Mouse (Mus musculus): ENCODE results near the gene Phf3.
A peak's percentile ranks its signal among the peaks of the same experiment; 100 is the strongest.

The Phf3 gene

DNA sequence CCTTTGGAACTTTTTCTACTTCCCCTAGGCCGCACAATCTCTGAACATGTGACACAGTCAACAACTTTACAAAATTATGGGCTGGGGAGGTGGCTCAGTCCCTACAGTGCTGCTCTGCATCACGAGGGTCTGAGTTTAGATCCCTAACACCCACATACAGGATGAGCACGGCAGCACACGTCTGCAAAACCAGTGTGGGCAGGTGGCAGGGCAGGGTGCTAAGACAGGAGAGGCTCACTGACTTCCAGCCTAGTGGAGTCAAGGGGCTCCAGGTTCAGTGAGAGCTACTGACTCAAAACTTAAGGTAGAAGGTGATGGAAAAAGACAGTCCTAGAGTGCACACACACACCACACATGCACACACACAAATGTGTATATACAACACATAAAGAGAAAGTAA lies 40.9 kb downstream of the Phf3 start:
- DNase-seq (ENCODE audit: low read depth, low spot score) = no peak

- DNase-seq (ENCODE audit: low read depth, low spot score) = no peak
Observed at GRCm38 (mm10) chr1:30819414-30819813, 54.3 kb downstream of the Phf3 start.

DNA sequence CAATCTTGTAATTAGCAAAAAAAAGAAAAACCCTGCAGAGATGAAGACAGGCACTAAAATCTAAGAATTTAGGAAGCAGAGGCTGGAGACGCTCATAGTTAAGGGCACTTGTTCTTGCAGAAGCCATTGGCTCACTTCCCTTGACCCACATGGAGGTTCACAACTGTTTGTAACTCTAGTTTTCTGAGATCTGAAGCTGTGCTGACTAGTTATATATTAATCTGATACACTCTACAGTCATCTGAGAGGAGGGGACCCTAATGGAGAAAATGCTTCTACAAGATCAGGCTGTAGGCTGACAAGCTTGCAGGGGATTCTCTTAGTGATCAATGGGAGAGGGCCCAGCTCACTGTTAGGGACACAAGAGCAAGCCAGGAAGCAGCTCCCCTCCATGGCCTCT lies 58.1 kb downstream of the Phf3 start:
- no peak for DNase-seq (ENCODE audit: low read depth, low spot score)

DNA sequence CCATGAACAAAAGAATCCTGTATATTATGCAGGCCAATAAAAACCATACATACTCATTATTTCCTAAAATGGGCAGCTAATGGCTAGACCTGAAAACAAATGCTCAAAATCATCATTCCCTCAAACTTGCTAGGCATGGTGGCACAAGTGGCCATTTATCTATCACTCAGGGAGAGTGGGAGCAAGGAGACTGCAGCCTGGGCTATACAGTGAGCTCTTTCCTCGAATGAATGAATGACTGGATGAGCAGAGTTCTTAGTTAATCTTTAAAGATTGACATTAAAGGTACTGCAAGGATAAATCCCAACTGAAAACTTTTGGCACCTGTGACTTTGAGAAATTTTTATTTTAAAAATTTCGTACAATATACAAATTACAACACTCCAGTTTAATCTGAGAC lies 58.7 kb downstream of the Phf3 start:
- DNase-seq (ENCODE audit: low read depth, low spot score) = no peak

- DNase-seq (ENCODE audit: low read depth, low spot score) = no peak
Observed at GRCm38 (mm10) chr1:30808101-30808699, 65.5 kb downstream of the Phf3 start.

- DNase-seq (ENCODE audit: low read depth, low spot score) = no peak
Observed at GRCm38 (mm10) chr1:30805688-30806285, 67.9 kb downstream of the Phf3 start.

GRCm38 (mm10) chr1:30804919-30805318 lies 68.8 kb downstream of the Phf3 start:
- peak; percentile 92 for DNase-seq (ENCODE audit: low read depth, low spot score)

DNA sequence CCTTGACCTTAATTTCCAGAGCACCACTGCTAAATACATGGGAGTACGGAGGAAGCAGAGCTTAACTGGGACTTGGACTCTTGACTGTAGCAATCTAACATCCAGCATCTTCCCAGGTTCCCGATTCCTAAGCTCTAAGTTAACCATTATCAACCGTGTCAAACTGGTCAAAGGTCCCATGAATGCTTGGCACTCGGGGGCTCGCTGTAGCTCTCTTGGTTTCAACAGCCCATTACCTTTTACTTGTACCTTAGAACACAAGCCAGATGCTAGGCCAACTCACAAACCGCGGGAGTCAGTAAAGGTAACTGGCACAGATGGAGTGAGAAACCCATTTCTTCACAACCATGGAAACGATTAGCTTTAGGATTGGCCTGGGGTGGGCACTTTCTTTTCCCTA lies 71.8 kb downstream of the Phf3 start:
- no peak for DNase-seq (ENCODE audit: low read depth, low spot score)

DNA sequence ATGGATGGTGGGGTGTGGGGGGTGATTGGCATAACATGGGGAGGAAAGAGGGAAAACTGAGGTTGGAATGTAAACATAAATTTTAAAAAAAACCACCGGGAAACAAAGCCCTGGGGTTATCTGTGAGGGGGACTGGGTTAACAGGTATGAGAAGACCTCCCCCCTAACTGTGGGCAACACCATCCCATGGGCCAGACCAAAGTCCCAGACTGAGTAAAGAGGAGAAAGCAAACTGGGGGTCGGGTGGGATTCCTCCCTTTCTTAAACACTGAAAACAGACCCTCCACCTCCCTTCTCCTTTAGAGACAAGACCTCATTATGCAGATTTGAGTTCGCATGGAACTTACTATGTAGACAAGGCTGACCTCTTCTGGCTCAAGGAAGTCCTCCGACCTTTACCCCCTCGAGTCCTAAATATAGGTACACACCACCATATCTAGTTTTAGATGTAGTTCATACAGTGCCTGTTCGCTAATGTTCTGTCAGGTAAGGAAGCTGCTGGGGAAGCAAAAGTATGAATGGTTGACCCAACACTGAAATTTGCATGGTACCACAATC lies 74.4 kb downstream of the Phf3 start:
- no peak for DNase-seq (ENCODE audit: low read depth, low spot score)

DNA sequence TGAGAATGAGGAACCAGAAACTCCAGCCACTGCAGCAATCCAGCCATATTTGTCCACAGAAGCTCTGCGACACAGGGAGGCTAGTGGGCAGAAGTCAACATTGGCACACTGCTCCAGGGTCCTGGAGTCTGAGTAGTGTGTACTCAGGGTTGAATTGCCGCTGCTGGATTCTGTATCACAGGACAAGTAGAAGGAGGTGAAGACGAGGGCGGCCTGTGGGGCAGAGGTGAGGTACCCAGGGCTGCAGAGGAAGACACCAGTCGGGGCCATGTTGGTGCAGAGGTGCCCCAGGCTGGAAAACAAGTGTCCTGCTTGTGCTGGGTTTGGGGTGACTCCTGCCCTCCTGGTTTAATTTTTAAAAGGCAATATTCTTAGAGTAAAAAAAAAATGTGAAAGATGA lies 79.1 kb downstream of the Phf3 start:
- DNase-seq (ENCODE audit: low read depth, low spot score) = no peak

- DNase-seq (ENCODE audit: low read depth, low spot score) = no peak
Observed at GRCm38 (mm10) chr1:30793357-30793883, 80.3 kb downstream of the Phf3 start.

DNA sequence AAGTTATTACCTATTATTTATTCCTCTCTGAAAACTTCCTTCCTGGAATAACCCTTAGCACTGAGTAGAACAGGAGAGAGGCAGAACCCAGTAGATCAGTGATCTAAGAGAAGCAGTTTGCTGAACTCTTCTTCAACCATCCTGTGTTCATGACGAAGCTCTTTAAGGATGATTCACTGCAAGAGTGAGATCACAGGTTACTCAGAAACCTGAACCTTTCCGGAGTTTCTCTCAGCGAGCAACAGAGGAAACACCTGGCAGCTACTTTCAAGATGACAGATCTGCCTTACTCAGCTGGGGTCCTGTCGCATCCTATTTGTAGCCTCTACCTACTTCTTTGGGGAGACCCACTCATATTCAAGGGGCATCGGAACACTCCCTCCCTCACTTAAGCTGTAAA lies 80.8 kb downstream of the Phf3 start:
- DNase-seq (ENCODE audit: low read depth, low spot score) = no peak

GRCm38 (mm10) chr1:30790220-30790619 lies 83.5 kb downstream of the Phf3 start:
- no peak for DNase-seq (ENCODE audit: low read depth, low spot score)

DNA sequence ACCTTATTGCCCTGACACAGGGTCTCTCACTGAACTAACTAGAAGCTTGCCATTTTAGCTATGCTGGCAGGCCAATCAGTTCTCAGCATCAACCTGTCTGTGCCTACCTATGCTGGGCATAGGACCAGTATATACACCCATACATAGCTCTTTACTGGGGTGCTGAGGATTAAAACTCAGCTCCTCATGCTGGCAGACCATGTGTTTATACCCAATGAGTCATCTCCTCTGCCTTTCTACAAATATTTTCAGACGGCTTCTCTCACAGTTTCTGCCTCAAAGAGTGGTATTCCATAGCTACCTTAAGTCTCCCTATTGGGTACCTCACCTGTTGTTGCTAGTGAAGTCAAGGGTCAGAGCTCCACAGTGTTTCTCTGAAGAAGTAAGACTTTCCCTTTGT lies 84.0 kb downstream of the Phf3 start:
- no peak for DNase-seq (ENCODE audit: low read depth, low spot score)

DNA sequence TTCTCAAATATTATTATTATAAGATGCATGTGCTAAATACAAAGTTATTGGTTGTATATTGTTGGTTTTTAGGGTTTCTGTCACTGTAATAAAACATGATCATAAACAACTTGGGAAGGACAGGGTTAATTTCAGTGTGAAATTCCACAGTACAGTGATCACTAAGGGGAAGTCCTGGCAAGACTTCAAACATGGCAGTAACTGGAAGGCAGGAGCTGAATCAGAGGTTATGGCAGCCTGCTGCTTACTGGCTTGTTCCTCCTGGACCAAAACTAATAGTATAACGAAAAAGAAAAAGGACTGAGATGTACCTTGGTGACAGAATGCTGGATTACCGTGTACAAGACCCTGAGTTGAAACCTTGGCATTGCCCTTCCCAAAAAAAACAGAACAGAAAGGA lies 84.7 kb downstream of the Phf3 start:
- no peak for DNase-seq (ENCODE audit: low read depth, low spot score)

DNA sequence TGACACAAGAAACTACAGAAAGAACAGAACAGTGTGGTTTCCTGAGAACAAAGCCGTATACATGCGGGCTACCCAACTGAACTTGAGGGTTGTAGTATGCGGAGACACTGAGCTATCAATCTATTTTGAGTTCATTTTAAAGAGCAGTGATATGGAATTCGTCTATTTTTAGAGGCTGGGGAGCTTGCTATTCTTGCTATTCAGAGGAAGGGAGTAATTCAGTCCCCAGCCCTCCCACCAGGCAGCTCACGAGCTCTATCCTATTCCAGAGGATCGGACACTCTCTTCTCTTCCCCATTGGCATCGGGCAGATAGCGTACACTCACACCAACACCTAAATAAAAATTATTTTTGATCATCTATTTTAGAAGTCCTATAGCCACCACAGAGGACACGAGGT lies 87.1 kb downstream of the Phf3 start:
- no peak for DNase-seq (ENCODE audit: low read depth, low spot score)

GRCm38 (mm10) chr1:30783741-30784140 lies 90.0 kb downstream of the Phf3 start:
- no peak for DNase-seq (ENCODE audit: low read depth, low spot score)

DNA sequence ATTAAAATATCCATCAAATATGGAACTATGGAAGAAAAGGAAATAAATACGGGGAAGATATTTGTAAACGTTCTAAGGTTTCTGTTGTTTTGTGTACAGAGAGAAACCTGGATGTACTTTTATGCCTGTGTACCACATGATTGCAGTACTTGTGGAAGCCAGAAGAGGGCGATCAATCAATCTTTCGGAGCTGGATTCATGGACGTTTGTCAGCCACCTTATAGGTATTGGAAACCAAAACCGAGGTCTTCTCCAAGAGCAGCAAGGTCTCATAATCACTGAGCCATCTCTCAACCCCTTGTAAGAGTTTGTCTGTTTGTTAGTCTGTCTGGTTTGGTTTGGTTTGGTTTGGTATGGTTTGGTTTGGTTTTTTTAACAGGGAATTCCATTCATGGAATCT lies 93.4 kb downstream of the Phf3 start:
- DNase-seq (ENCODE audit: low read depth, low spot score) = peak; percentile 81

DNA sequence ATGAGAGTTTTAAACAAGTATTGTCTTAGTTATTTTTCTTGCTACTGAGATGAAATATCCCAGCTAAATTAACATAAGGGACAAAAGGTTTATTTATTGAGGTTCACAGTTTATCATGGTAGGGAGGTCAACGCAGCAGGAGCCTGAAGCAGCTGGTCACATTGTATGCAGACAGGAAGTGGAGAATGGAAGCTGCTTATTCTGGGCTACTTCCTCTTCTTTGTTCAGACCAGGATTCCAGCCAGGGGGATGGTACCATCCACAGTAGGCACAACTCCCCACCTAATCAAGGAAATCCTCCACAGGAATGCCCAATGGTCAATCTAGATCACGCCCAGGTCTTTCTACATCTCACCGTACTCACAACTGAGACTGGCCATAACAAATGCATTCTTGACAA lies 94.2 kb downstream of the Phf3 start:
- no peak for DNase-seq (ENCODE audit: low read depth, low spot score)

DNA sequence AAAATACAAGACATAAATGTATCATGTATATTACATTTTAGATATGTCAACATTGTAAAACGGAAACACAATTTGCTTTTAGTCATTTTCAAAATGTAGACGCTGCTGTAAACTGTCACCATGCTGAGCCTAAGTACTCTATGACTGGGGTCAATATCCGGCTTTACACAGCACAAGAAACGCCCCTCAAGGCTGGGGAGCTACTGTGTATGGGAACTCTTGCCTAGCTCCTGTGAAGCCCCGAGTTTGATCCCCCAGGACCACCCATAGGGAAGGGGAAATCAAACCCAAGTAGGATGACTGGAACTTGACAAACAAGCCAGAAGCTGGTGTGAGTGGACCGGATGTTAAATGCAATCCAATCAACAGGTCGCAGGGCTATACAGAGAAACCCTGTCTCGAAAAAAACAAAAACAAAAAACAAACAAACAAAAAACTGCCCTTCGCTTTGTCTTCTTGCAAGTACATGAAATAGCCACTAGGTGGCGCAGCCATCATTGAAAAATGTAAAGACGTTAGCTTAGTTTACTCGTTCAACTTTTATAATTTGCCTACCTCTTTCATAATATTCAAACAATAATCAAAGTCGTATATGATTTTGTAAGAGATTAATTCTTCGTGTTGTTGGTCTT lies 95.2 kb downstream of the Phf3 start:
- peak; percentile 56 for DNase-seq (ENCODE audit: low read depth, low spot score)

DNA sequence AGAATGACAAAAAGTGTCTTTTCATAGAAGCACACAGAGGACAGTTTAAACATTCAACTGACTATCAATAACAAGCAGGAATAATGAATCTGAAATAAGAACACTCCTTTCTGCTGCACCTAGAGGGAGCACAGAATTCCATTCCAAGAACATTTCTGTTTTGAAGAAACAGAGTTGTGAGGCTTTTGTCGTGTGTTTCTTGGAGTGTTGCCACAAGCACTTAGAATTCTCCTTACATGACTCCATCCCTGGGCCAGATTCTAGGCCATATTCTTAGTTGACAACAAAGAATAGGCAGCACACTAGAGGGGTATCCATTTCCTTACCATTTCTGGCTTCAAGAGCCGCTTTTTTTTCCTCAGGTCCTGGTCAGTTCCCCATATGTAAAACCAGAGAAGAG lies 97.5 kb downstream of the Phf3 start:
- no peak for DNase-seq (ENCODE audit: low read depth, low spot score)

GRCm38 (mm10) chr1:30773662-30774061 lies 100.1 kb downstream of the Phf3 start:
- DNase-seq (ENCODE audit: low read depth, low spot score) = no peak

DNA sequence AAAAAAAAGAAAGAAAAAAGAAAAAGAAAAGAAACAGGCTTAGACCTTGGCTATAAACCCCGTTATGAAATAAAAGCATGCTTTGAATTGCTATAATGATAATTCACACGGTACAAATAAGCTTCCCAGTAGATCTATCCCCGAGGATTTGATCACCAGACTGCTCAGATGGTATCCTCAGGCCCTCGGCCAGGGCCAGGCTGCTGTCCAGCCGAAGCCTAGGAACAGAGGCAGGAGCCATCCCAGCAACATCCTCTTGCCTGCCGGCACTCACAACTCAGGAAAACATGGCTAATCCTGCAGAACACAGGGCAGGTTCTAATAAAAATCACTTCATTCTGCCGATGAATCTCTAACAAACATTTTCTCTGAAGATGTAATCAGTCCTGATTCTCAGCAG lies 100.9 kb downstream of the Phf3 start:
- DNase-seq (ENCODE audit: low read depth, low spot score) = no peak

Measured in ZHBTc4 (cell line).